Mouse (Mus musculus): ENCODE results near the gene Itm2b.

The Itm2b gene

GRCm38 (mm10) chr14:73313864-73314263 lies 71.2 kb downstream of the Itm2b start:
- no peak for DNase-seq

GRCm38 (mm10) chr14:73313396-73313795 lies 71.7 kb downstream of the Itm2b start:
- no peak for DNase-seq

GRCm38 (mm10) chr14:73312909-73313308 lies 72.2 kb downstream of the Itm2b start:
- no peak for DNase-seq
